Mouse (Mus musculus) erythroblast, embryonic 14.5 days (primary cell): ENCODE data around the gene C330021F23Rik.

Experiments
- GATA1 ChIP-seq: IDR thresholded peaks from 2 replicates; pipeline ENCODE4 v1.6.1; 2012; ENCODE audit warnings: low read length, inconsistent platforms, mixed read lengths
- TAL1 ChIP-seq: IDR thresholded peaks from 3 replicates; pipeline ENCODE4 v1.6.1; 2012; ENCODE audit warnings: low read length, inconsistent platforms, mixed read lengths

DNA sequence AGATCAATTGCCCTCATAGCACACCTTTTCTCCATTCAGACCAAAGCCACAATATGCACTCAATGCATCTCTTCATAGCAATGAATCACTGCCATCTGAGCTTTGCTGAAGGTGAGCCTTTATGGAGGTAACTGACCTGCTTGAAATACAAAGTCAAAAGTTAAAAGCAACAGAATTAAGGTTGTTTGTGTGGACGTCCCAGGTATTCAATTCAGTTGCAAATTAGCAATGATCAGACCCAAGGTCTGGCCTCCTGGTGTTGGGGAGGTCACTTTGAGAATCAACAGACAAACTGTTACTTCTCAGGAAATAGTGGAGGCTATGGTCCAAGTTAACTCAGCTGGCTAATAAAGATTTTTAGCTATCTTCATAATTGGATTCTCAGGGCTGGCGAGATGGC lies 21.3 kb upstream of the C330021F23Rik start:
- no peak for TF ChIP-seq GATA1
- no peak for TF ChIP-seq TAL1
